Mouse (Mus musculus) hindbrain, embryonic 11.5 days (tissue): Measurements from ENCODE around the gene Phkb. TPM values are rescaled to one million over a fixed set of nuclear protein-coding genes. Genes with fewer than 3 reads are reported as not detected.
"Not testable (repeated sequence)": the region's sequence is repeated elsewhere in the genome, so short reads cannot be mapped to it uniquely, and the experiment has no call there.

Source experiments
- ATAC-seq: fragments of 200-750 bp; cut with Nextera tagmentation; 2 replicates; pipeline ENCODE4 v1.8.0; 2017; ENCODE audit warnings: mild to moderate bottlenecking, moderate TSS enrichment, moderate library complexity; ENCODE audit not compliant: low FRiP score
- DNase-seq: peaks from one replicate; pipeline ENCODE4 v3.0.0-alpha.2; 2015; ENCODE audit warnings: low spot score
- H3K27ac ChIP-seq: fragments of 300-500 bp; sonication (generic); 2 replicates; pipeline ENCODE4 v1.5.1; 2014; ENCODE audit warnings: mild to moderate bottlenecking, low read depth, low read length
- H3K27me3 ChIP-seq: fragments of 300-500 bp; sonication (generic); 2 replicates; pipeline ENCODE4 v1.6.1; 2014; ENCODE audit warnings: mild to moderate bottlenecking, low read length, moderate library complexity, mixed read lengths; ENCODE audit not compliant: control insufficient read depth, insufficient read depth
- H3K36me3 ChIP-seq: fragments of 300-500 bp; sonication (generic); 2 replicates; pipeline ENCODE4 v1.6.1; 2014; ENCODE audit warnings: mild to moderate bottlenecking, low read length, moderate library complexity, mixed read lengths; ENCODE audit not compliant: control insufficient read depth, insufficient read depth
- H3K4me1 ChIP-seq: fragments of 300-500 bp; sonication (generic); replicated peaks from 2 replicates; pipeline ENCODE4 v1.6.1; 2014; ENCODE audit warnings: low read length, mixed read lengths; ENCODE audit not compliant: control insufficient read depth, insufficient read depth
- H3K4me2 ChIP-seq: fragments of 300-500 bp; sonication (generic); replicated peaks from 2 replicates; pipeline ENCODE4 v1.6.1; 2014; ENCODE audit warnings: mild to moderate bottlenecking, low read depth, low read length
- H3K4me3 ChIP-seq: fragments of 300-500 bp; sonication (generic); 2 replicates; pipeline ENCODE4 v1.5.1; 2014; ENCODE audit warnings: low read depth, low read length
- H3K9ac ChIP-seq: fragments of 300-500 bp; sonication (generic); 2 replicates; pipeline ENCODE4 v1.6.1; 2014; ENCODE audit warnings: low read depth, low read length
- H3K9me3 ChIP-seq: fragments of 300-500 bp; sonication (generic); 2 replicates; pipeline ENCODE4 v1.6.1; 2016; ENCODE audit warnings: low read length; ENCODE audit not compliant: control insufficient read depth
- WGBS: fragments of 180-500 bp; shearing (Covaris S2); extraction: QIAGEN DNeasy Blood & Tissue Kit; methylation state at CpG from one replicate; pipeline ENCODE4 v1.1.7; 2014; 5-methylcytosine and 5-hydroxymethylcytosine counted together
- polyA plus RNA-seq: library from polyadenylated mRNA; unstranded; fragments of >200 nt; fragmentation: Nextera tagmentation; extraction: Ambion mirVana; gene quantifications from 2 replicates; pipeline ENCODE4 v1.2.1, GENCODE M21; 2014

Gene Phkb
- 51.5 and 54.3 TPM in 2 replicates for polyA plus RNA-seq

DNA sequence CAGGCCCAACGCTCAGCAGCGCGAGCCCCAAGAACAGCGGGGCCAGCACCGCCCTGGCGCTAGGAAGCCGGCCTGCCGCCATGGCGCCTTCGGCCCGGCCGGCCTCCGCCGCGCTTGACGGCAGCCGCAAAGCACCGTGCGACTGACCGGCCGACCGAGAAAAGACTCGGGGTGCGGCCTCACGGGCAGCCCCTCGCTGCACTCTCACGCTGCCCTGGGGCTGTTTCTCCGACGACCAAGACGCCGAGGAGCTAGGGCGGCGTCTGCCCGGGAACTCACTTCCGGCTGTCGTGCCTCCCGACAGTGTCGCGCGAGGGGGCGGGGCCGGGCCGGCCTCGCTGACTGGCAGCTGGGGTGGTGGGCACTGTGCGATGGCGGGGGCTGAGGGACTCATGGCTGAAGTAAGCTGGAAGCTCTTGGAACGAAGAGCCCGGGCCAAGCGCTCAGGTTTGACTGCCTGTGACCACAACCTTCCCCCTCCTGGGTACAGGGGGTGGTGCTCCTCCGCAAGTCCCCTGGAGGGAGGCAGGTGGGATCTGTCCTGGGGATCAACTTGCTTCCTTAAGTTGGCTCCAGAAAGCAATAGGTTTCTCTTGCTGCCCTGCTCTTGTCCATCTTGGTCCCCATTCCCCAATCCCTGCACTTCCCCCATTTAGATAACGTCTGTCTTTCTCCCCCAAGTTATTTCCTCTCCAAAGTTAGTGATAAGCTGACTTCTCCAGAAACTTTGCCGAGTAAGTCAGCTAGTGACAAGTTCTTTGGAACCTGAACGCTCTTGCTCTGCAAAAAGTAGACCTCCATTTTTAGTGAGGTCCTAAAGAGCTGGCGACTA, at the start of gene Phkb, which contains the start of gene Itfg1:
TSS of gene Phkb (plus strand) at position 303 of the 832 bp plus-strand sequence.
TSS of gene Itfg1 (minus strand) at position 265 of the 832 bp plus-strand sequence.
- H3K4me2 ChIP-seq = peak within 1 kb of the TSS; percentile 68
- no peaks in the 10 kb centered on the region for H3K9me3 ChIP-seq
- H3K27ac ChIP-seq = peak within 1 kb of the TSS; percentile 96
- no peaks in the 10 kb centered on the region for H3K27me3 ChIP-seq
- peak; percentile 94 for DNase-seq
- no peaks in the 10 kb centered on the region for H3K4me1 ChIP-seq
- no peaks in the 10 kb centered on the region for H3K36me3 ChIP-seq
- under 1% methylated on average over 47 of the region's 54 CpGs for WGBS
- peak within 1 kb of the TSS; percentile 88 for H3K4me3 ChIP-seq
- H3K9ac ChIP-seq = peak within 1 kb of the TSS; percentile 98
- ATAC-seq = peak; percentile 99

DNA sequence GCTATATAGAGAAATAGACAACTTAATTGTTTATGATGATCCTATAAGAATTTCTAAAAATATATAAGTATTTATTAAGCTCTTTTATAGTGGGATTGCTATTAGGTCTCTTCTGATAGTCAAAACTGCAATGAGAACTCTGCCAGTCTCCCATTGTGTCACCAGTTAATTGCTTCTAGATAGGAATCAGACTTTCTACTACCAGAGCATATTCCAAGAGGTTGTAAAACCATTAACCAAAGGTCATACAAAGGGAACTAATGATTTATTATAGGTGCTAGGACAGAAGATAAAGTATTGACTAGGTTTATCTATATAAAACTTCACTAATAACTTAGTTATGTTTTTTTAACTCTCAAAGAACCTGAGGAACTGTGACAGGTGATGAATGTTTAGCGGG, 44.4 kb upstream of the Phkb start:
- not testable (repeated sequence) for H3K27me3 ChIP-seq, ATAC-seq, H3K4me2 ChIP-seq, H3K9me3 ChIP-seq, H3K36me3 ChIP-seq, H3K4me3 ChIP-seq, H3K9ac ChIP-seq, DNase-seq, H3K4me1 ChIP-seq, H3K27ac ChIP-seq
- 100% methylated on average over 1 of the region's 1 CpGs for WGBS

DNA sequence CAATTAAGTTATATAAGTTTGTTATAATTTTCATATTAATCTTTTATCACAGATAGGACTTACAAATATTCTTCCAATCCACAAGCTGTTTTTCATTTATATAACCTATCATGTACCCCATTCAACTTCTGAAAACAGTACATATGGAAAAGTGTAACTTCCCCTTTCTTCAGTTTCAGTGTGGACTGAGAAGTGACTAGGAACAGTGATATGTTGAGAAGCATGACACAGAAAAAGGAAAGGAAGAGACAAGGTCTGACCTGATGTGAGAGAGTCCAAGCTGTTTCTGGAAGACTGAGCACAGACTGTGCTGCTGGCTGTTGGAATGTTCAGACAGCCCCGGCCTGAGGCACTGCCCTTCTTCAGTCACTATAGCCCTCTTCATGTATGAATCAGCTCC, 40.6 kb upstream of the Phkb start:
- 100% methylated on average over 1 of the region's 1 CpGs for WGBS

DNA sequence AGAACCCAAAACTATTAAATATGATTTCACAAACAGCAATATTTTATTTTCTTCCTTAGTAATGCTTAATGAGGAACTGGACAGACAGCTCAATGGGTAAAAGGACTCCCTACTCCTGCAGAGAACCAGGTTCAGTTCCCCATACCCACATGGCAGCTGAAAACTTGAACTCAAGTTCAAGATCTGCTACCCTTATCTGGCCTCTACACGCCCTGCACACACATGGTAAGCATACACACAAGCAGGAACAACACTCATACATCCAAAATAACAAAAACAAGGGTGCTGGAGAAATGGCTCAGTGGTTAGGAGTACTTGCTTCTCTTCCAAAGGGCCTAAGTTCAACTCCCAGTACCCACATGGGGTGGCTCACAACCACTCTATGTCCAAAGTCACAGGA, 39.4 kb upstream of the Phkb start:
- no peak for DNase-seq
- Histone ChIP-seq H3K9me3 (no peaks in the 10 kb centered on the region), H3K27ac (no peak overlapping the region), H3K4me3 (no peak overlapping the region), H3K4me1 (no peaks in the 10 kb centered on the region), H3K4me2 (no peak overlapping the region), H3K9ac (no peak overlapping the region), H3K27me3 (no peaks in the 10 kb centered on the region), H3K36me3 (no peaks in the 10 kb centered on the region)
- WGBS = 92% methylated on average over 1 of the region's 1 CpGs
- no peak for ATAC-seq

More for the DNA sequence above, 40.6 kb upstream of the Phkb start:
- Histone ChIP-seq H3K4me2 (no peak overlapping the region), H3K4me3 (no peak overlapping the region), H3K9ac (no peak overlapping the region), H3K36me3 (no peaks in the 10 kb centered on the region), H3K4me1 (no peaks in the 10 kb centered on the region), H3K27me3 (no peaks in the 10 kb centered on the region), H3K27ac (no peak overlapping the region), H3K9me3 (no peaks in the 10 kb centered on the region)
- ATAC-seq (no peak), DNase-seq (no peak)

DNA sequence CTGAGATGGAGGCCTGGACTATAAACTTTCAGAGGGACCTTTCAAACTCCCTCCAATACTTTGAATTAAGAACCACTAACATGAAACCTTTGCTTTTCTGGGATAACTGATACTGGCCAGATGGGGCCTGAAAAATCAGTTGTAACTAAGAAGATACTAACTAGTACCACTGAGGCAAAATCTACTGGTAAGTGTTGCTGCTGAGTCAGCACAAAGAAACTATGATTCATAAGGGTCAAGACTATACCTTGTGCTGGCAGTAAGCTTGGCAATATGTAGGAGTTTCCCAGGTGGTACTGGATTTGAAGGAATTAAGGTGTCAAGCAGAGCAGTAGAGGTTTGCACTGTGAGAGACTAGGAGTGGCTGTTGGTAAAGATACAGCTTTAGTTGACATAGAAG, 27.1 kb upstream of the Phkb start:
- H3K27me3 ChIP-seq = no peaks in the 10 kb centered on the region
- ATAC-seq (no peak), DNase-seq (no peak)
- no peaks in the 10 kb centered on the region for H3K36me3 ChIP-seq
- no peak overlapping the region for H3K9ac ChIP-seq
- H3K4me3 ChIP-seq = no peak overlapping the region
- no peaks in the 10 kb centered on the region for H3K4me1 ChIP-seq
- H3K4me2 ChIP-seq = no peak overlapping the region
- H3K27ac ChIP-seq = no peak overlapping the region
- no peaks in the 10 kb centered on the region for H3K9me3 ChIP-seq

DNA sequence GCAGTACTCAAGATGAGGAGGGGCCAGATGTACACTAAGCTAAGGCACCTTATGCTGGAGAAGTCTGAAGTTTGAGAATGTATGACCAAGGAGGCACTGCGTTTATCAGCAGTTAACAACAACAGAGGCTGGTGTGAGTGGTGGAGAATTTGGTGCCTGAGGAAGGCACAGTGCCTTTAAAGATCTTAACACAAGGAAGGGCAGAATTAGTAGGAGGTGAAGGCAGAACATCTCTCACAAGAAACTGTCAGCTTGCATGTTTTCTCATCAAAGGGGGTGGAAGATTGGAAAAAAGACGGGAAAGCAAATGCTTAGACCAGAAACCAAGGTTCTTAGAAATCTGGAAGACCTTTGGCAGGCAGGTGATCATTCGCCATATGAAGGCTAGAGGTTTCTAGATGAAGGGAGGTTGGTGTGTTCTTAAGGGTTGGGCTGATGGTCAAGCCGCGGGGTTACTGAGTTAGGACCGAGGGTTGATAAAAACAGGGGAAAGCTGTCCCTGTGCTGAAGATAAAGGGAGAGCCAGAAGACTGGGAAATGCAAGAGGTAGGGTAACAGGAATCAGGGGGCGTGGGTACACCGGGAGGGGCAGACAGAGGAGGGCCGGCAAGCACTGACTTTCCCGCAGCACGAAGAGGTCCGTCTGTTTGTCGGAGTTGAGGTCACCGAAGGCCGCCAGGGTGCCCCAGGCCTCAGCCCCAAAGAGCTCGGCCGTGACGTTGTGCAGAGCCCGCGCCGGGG, 673 bp upstream of the Phkb start:
- Histone ChIP-seq H3K27me3 (no peaks in the 10 kb centered on the region), H3K4me2 (peak overlapping the region; percentile 68), H3K4me1 (no peaks in the 10 kb centered on the region), H3K9ac (peak overlapping the region; percentile 98), H3K9me3 (no peaks in the 10 kb centered on the region), H3K36me3 (no peaks in the 10 kb centered on the region), H3K27ac (peak overlapping the region; percentile 96), H3K4me3 (peak overlapping the region; percentile 88)
- DNase-seq (no peak), ATAC-seq (no peak)
- 1% methylated on average over 21 of the region's 21 CpGs for WGBS

DNA sequence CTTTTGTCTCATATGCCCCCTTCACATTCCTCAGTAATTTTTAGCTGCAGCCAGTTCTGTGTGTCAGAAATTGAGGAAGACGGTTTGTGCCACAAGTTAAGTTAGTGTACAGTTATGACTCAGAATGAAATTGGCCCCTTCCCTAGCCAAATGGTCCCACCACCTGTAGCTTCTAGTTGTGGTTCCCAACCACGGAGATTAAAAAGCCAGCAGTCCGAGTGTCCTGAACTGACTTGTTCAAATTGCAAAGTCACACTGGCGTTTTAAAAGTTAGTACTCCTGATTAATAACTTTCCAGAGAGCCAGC, 683 bp downstream of the Phkb start:
- 20% methylated on average over 4 of the region's 4 CpGs for WGBS
- ATAC-seq = no peak
- Histone ChIP-seq H3K9ac (peak overlapping the region; percentile 98), H3K36me3 (no peaks in the 10 kb centered on the region), H3K4me1 (no peaks in the 10 kb centered on the region), H3K27me3 (no peaks in the 10 kb centered on the region), H3K9me3 (no peaks in the 10 kb centered on the region), H3K4me3 (peak overlapping the region; percentile 88), H3K27ac (no peak overlapping the region), H3K4me2 (peak overlapping the region; percentile 68)
- DNase-seq = no peak

DNA sequence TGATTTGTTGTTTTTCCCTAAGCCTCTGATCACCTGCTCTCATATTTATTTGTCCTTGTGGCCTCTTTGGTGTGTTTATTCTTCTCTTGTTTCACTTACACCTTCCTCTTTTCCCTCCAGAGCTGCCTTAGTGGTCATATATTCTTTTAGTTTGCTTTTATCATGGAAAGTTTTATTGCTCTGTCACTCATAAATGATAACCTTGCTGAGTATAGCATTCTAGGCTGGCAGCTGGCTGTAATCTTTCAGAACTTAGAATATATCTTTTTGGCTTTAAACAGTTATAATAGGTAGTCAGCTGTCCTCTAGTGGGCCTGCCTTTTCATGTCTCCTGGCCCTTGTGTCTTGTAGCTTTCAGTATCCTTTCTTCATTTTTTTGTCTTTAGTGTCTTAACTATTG, 5.1 kb downstream of the Phkb start:
- no peaks in the 10 kb centered on the region for H3K36me3 ChIP-seq
- H3K4me2 ChIP-seq = no peak overlapping the region
- H3K27ac ChIP-seq = no peak overlapping the region
- no peak overlapping the region for H3K4me3 ChIP-seq
- no peak overlapping the region for H3K9ac ChIP-seq
- DNase-seq (no peak), ATAC-seq (no peak)
- H3K4me1 ChIP-seq = no peaks in the 10 kb centered on the region
- no peaks in the 10 kb centered on the region for H3K9me3 ChIP-seq
- H3K27me3 ChIP-seq = no peaks in the 10 kb centered on the region
